Mouse (Mus musculus) C2C12 (cell line): ENCODE results near the gene Gpc5.

ENCODE experiments used
- CTCF ChIP-seq: IDR thresholded peaks from one replicate; pipeline ENCODE4 v1.5.1; 2011; ENCODE audit not compliant: control insufficient read depth, insufficient read depth, insufficient read length
- MAX ChIP-seq: IDR thresholded peaks from one replicate; pipeline ENCODE4 v1.6.1; 2011; ENCODE audit warnings: mild to moderate bottlenecking, control low read depth
- MYOD1 ChIP-seq: IDR thresholded peaks from one replicate; pipeline ENCODE4 v1.6.1; 2011; ENCODE audit warnings: low read depth; ENCODE audit not compliant: control insufficient read depth, insufficient read length
- USF1 ChIP-seq: IDR thresholded peaks from one replicate; pipeline ENCODE4 v1.6.1; 2011; ENCODE audit warnings: low read depth, mild to moderate bottlenecking, control low read depth, moderate library complexity

DNA sequence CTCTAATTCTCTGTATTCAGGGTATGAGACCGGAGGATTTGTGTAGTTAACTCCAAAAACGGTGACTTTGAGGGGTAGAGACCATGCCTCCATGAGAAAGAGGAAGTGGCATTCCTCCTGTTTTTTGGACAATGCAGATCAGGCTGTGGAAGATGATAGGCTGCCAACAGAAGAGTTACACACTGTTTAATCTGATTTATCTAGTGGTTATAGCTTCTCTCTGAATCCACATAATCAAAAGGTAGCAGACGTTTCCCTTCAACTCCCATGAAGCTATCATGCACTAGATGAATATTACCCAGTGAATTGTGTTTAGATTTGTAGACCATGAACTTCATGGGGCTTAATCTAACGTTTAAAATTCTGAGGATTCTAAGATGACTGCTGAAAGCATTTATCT, 522.1 kb downstream of the Gpc5 start:
- TF ChIP-seq USF1 (no peak), CTCF (no peak), MAX (no peak), MYOD1 (no peak)
